Mouse (Mus musculus) neural tube, embryonic 14.5 days (tissue): ENCODE results near the gene Ptger4. TPM values are rescaled to one million over a fixed set of nuclear protein-coding genes. Genes with fewer than 3 reads are reported as not detected.
"Not testable (repeated sequence)": the region's sequence is repeated elsewhere in the genome, so short reads cannot be mapped to it uniquely, and the experiment has no call there.

Experiments
- ATAC-seq: fragments of 200-750 bp; cut with Nextera tagmentation; 2 replicates; pipeline ENCODE4 v1.8.0; 2017; ENCODE audit warnings: low read depth, mild to moderate bottlenecking, moderate TSS enrichment, moderate library complexity
- H3K27ac ChIP-seq: fragments of 300-500 bp; sonication (generic); 2 replicates; pipeline ENCODE4 v1.5.1; 2014; ENCODE audit warnings: low read depth, mild to moderate bottlenecking, control low read depth, low read length, moderate library complexity, mixed read lengths
- H3K27me3 ChIP-seq: fragments of 300-500 bp; sonication (generic); 2 replicates; pipeline ENCODE4 v1.6.1; 2014; ENCODE audit warnings: low read length; ENCODE audit not compliant: control insufficient read depth, insufficient read depth
- H3K36me3 ChIP-seq: fragments of 300-500 bp; sonication (generic); 2 replicates; pipeline ENCODE4 v1.6.1; 2014; ENCODE audit warnings: low read length, mixed read lengths; ENCODE audit not compliant: control insufficient read depth, insufficient read depth
- H3K4me1 ChIP-seq: fragments of 300-500 bp; sonication (generic); 2 replicates; pipeline ENCODE4 v1.6.1; 2014; ENCODE audit warnings: low read length; ENCODE audit not compliant: control insufficient read depth, insufficient read depth
- H3K4me2 ChIP-seq: fragments of 300-500 bp; sonication (generic); 2 replicates; pipeline ENCODE4 v1.6.1; 2014; ENCODE audit warnings: mild to moderate bottlenecking, low read depth, low read length, control low read depth
- H3K4me3 ChIP-seq: fragments of 300-500 bp; sonication (generic); 2 replicates; pipeline ENCODE4 v1.5.1; 2014; ENCODE audit warnings: low read depth, low read length, control low read depth, mixed read lengths
- H3K9ac ChIP-seq: fragments of 300-500 bp; sonication (generic); replicated peaks from 2 replicates; pipeline ENCODE4 v1.6.1; 2014; ENCODE audit warnings: low read depth, mild to moderate bottlenecking, control low read depth, low read length, mixed read lengths
- H3K9me3 ChIP-seq: fragments of 300-500 bp; sonication (generic); 2 replicates; pipeline ENCODE4 v1.6.1; 2016; ENCODE audit warnings: low read length; ENCODE audit not compliant: control insufficient read depth
- WGBS: fragments of 180-500 bp; shearing (Covaris S2); extraction: QIAGEN DNeasy Blood & Tissue Kit; methylation state at CpG from one replicate; pipeline ENCODE4 v1.1.7; 2014; 5-methylcytosine and 5-hydroxymethylcytosine counted together
- polyA plus RNA-seq: library from polyadenylated mRNA; unstranded; fragments of >200 nt; fragmentation: Nextera tagmentation; extraction: Ambion mirVana; gene quantifications from 2 replicates; pipeline ENCODE4 v1.2.1, GENCODE M21; 2014

Ptger4 gene
- polyA plus RNA-seq, 1 experiment from 2014 or later: 5.8 TPM

GRCm38 (mm10) chr15:5239901-5240300, 4.1 kb downstream of the Ptger4 start:
- Histone ChIP-seq H3K4me1 (peaks cover 20% of the 10 kb centered on the region), H3K9ac (no peak overlapping the region), H3K4me3 (no peak overlapping the region), H3K9me3 (no peaks in the 10 kb centered on the region), H3K27me3 (peaks cover 13% of the 10 kb centered on the region), H3K4me2 (peak overlapping the region; percentile 24; the same call in 1 of the 2 replicates), H3K27ac (no peak overlapping the region), H3K36me3 (no peaks in the 10 kb centered on the region)
- ATAC-seq: no peak
- 73% methylated on average over 6 of the region's 6 CpGs for WGBS

GRCm38 (mm10) chr15:5239361-5239760, 4.6 kb downstream of the Ptger4 start:
- Histone ChIP-seq H3K27me3 (peaks cover 13% of the 10 kb centered on the region), H3K4me1 (peaks cover 15% of the 10 kb centered on the region), H3K9me3 (no peaks in the 10 kb centered on the region), H3K9ac (no peak overlapping the region), H3K4me3 (no peak overlapping the region), H3K36me3 (no peaks in the 10 kb centered on the region), H3K27ac (no peak overlapping the region), H3K4me2 (no peak overlapping the region)
- ATAC-seq: no peak
- WGBS: 62% methylated on average over 4 of the region's 4 CpGs

- Histone ChIP-seq H3K4me1 (peaks cover 10% of the 10 kb centered on the region; the same call in 1 of the 2 replicates), H3K36me3 (no peaks in the 10 kb centered on the region), H3K4me3 (no peak overlapping the region), H3K4me2 (no peak overlapping the region), H3K9ac (no peak overlapping the region), H3K27me3 (peaks cover 7% of the 10 kb centered on the region; the same call in 1 of the 2 replicates), H3K9me3 (no peaks in the 10 kb centered on the region), H3K27ac (no peak overlapping the region)
- ATAC-seq: no peak
- 87% methylated on average over 4 of the region's 4 CpGs for WGBS
These were observed 5.4 kb downstream of the Ptger4 start for GRCm38 (mm10) chr15:5238553-5238952.

GRCm38 (mm10) chr15:5238073-5238472, 5.9 kb downstream of the Ptger4 start:
- 0 out of 2 replicates have a peak, but pooled peaks cover 6% of the 10 kb centered on the region for H3K27me3 ChIP-seq
- no peak overlapping the region for H3K4me2 ChIP-seq
- no peak overlapping the region for H3K27ac ChIP-seq
- no peak for ATAC-seq
- peaks cover 9% of the 10 kb centered on the region; the same call in 1 of the 2 replicates for H3K4me1 ChIP-seq
- no peak overlapping the region for H3K9ac ChIP-seq
- no peaks in the 10 kb centered on the region for H3K36me3 ChIP-seq
- no peaks in the 10 kb centered on the region for H3K9me3 ChIP-seq
- no peak overlapping the region for H3K4me3 ChIP-seq
- WGBS: 85% methylated on average over 7 of the region's 7 CpGs

GRCm38 (mm10) chr15:5237012-5237660, 6.9 kb downstream of the Ptger4 start:
- H3K9ac ChIP-seq: no peak overlapping the region
- no peaks in the 10 kb centered on the region for H3K9me3 ChIP-seq
- H3K4me1 ChIP-seq: peaks cover under 1% of the 10 kb centered on the region; the same call in 1 of the 2 replicates
- no peak overlapping the region for H3K4me3 ChIP-seq
- WGBS: 64% methylated on average over 7 of the region's 7 CpGs
- H3K27ac ChIP-seq: no peak overlapping the region
- H3K36me3 ChIP-seq: no peaks in the 10 kb centered on the region
- ATAC-seq: peak; percentile 51; the same call in 1 of the 2 replicates
- 0 out of 2 replicates have a peak, but pooled peaks cover 3% of the 10 kb centered on the region for H3K27me3 ChIP-seq
- no peak overlapping the region; the same call in 1 of the 2 replicates for H3K4me2 ChIP-seq

GRCm38 (mm10) chr15:5236538-5236937, 7.4 kb downstream of the Ptger4 start:
- H3K27ac ChIP-seq: no peak overlapping the region
- no peak overlapping the region for H3K4me2 ChIP-seq
- no peaks in the 10 kb centered on the region for H3K36me3 ChIP-seq
- no peak overlapping the region for H3K4me3 ChIP-seq
- no peaks in the 10 kb centered on the region for H3K9me3 ChIP-seq
- no peak overlapping the region for H3K9ac ChIP-seq
- peak; percentile 79 for ATAC-seq
- 0 out of 2 replicates have a peak, but pooled peaks cover 3% of the 10 kb centered on the region for H3K27me3 ChIP-seq
- no peaks in the 10 kb centered on the region for H3K4me1 ChIP-seq
- 14% methylated on average over 6 of the region's 6 CpGs for WGBS

GRCm38 (mm10) chr15:5235527-5235926, 8.5 kb downstream of the Ptger4 start:
- H3K4me3 ChIP-seq: no peak overlapping the region
- H3K9ac ChIP-seq: no peak overlapping the region
- ATAC-seq: no peak
- H3K9me3 ChIP-seq: no peaks in the 10 kb centered on the region
- H3K27me3 ChIP-seq: 0 out of 2 replicates have a peak, but pooled peaks cover 3% of the 10 kb centered on the region
- H3K27ac ChIP-seq: no peak overlapping the region
- WGBS: 38% methylated on average over 8 of the region's 8 CpGs
- no peak overlapping the region for H3K4me2 ChIP-seq
- no peaks in the 10 kb centered on the region for H3K4me1 ChIP-seq
- no peaks in the 10 kb centered on the region for H3K36me3 ChIP-seq

- Histone ChIP-seq H3K9ac (no peak overlapping the region), H3K4me3 (no peak overlapping the region), H3K4me1 (no peaks in the 10 kb centered on the region), H3K9me3 (no peaks in the 10 kb centered on the region), H3K36me3 (no peaks in the 10 kb centered on the region), H3K27me3 (no peaks in the 10 kb centered on the region), H3K4me2 (no peak overlapping the region), H3K27ac (no peak overlapping the region)
- ATAC-seq: peak; percentile 3; the same call in 1 of the 2 replicates
- 87% methylated on average over 16 of the region's 16 CpGs for WGBS
These were observed 9.3 kb downstream of the Ptger4 start for GRCm38 (mm10) chr15:5234659-5235058.

GRCm38 (mm10) chr15:5230746-5231145, 13.2 kb downstream of the Ptger4 start:
- not testable (repeated sequence) for ATAC-seq, H3K27me3 ChIP-seq, H3K9me3 ChIP-seq, H3K4me3 ChIP-seq, H3K4me1 ChIP-seq, H3K9ac ChIP-seq, H3K4me2 ChIP-seq, H3K36me3 ChIP-seq, H3K27ac ChIP-seq
- WGBS: 89% methylated on average over 10 of the region's 10 CpGs
